Mouse (Mus musculus): ENCODE measurements around the gene Pgpep1l. TPM values are rescaled to one million over a fixed set of nuclear protein-coding genes. Genes with fewer than 3 reads are reported as not detected.

Gene Pgpep1l
- total RNA-seq, 2 experiments from 2014 or later: not detected

- ATAC-seq (replicated peaks; ENCODE audit: low FRiP score, low TSS enrichment, poor library complexity, severe bottlenecking): no peak
Observed at GRCm38 (mm10) chr7:68227021-68227420, 37.0 kb downstream of the Pgpep1l start.

- ATAC-seq (replicated peaks; ENCODE audit: low FRiP score, low TSS enrichment, poor library complexity, severe bottlenecking): no peak; the same call in 1 of the 2 replicates
Observed at GRCm38 (mm10) chr7:68225427-68226054, 38.5 kb downstream of the Pgpep1l start.

DNA sequence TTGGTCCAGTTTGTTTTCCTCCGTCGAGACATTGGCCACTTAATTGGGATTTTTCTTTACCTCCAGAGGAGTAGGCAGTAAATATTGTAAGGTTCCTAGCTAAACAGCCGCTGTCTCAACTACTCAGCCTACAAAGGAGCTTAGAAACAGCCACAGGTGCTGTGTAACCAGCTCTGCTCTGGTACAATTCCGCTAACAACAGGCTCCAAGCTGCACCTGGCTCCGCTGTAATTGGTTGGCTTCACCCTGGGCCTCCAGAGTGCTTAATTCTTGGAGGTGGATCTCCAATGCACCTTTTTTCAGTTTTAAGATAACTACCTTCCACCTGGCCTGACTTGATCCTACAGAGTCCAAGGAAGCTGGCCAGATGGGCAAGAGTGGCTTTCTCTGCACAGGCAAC lies 40.0 kb downstream of the Pgpep1l start:
- no peak for ATAC-seq (replicated peaks; ENCODE audit: low FRiP score, low TSS enrichment, poor library complexity, severe bottlenecking)

DNA sequence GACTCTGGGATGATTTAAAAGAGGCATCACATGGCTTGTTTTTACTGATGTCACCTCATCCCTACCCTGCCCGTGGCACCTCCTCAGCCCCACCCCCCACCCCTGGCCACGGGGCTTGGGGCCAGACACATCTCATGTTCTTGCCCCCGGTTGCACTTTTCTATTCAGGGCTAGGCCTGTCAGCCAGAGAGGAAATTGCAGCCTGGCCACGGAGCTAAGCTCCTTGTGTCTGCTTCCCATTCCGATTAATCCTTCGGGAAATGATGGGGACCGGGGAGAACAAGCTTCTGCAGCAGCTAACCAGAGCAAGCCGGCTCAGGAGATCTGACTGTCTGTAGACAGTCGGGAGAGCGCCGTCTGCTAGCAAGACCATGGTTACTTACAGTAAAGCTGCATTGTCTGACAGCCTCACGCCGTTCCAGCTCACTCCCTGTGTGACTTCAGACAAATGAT lies 40.7 kb downstream of the Pgpep1l start:
- ATAC-seq (replicated peaks; ENCODE audit: low FRiP score, low TSS enrichment, poor library complexity, severe bottlenecking): no peak

- ATAC-seq (replicated peaks; ENCODE audit: low FRiP score, low TSS enrichment, poor library complexity, severe bottlenecking): no peak
Observed at GRCm38 (mm10) chr7:68221677-68222230, 42.3 kb downstream of the Pgpep1l start.

GRCm38 (mm10) chr7:68218879-68219278 lies 45.2 kb downstream of the Pgpep1l start:
- no peak for ATAC-seq (replicated peaks; ENCODE audit: low FRiP score, low TSS enrichment, poor library complexity, severe bottlenecking)

DNA sequence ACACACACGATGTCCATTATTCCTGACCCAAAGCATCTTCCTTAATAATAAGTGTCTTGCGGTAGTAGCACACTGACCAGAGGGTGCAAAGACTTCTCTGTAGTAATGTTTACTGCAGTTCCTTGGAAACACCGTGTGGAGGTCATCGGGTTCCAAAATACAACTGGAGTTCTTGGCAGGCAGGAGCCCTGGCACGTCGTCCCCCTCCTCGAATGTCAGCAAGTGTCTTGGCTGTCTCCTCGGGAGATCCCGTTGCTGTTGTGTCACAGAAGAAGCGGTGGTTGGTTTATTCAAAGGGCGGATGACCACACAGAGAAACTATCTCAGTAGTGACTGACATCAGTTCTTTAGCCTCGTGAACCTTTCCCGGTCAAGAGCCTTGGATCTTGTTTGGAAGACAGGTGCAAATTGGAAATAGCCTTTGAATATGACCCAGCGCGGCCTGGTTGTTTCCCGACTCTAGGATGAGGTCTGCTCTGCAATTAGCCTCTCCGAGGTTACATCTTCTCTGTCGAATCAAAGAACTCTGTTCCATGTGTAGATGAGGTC lies 48.4 kb downstream of the Pgpep1l start:
- ATAC-seq (replicated peaks; ENCODE audit: low FRiP score, low TSS enrichment, poor library complexity, severe bottlenecking): no peak

DNA sequence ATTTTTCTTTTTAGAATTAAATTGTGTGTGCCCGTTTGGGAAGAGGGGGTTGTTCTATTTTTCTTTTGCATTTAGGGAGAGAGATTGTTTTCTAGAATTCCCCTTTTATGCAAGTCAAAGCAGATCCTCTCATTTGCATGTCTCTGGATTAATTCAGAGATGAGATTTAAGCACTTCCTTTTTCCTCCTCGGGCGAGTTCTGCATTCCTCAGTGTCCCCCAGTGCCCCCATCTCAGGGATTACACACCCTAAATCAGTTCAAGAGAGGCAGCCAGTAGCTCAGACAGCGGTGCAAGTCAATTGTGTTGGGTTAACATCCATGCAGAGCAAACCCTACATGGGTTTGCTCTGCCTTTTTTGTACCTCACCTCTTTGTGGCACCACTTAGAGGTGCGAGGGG lies 50.2 kb downstream of the Pgpep1l start:
- ATAC-seq (replicated peaks; ENCODE audit: low FRiP score, low TSS enrichment, poor library complexity, severe bottlenecking): no peak

DNA sequence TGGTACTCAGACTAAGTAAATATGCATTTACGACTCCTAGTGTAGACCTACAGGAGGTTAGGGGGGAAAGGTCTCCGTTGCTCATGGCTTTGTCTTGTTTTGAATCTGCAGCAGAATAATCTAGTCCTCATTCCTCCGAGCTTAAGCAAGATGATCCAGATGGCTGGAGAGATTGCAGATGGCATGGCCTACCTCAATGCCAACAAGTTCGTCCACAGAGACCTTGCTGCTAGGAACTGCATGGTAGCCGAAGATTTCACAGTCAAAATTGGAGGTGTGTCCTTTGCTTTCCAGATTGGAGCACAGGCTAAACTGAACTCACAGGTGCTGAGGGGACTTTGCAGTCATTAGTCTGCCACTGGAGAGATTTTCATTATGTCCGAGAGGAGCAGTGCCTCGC lies 52.1 kb downstream of the Pgpep1l start:
- ATAC-seq (replicated peaks; ENCODE audit: low FRiP score, low TSS enrichment, poor library complexity, severe bottlenecking): no peak

DNA sequence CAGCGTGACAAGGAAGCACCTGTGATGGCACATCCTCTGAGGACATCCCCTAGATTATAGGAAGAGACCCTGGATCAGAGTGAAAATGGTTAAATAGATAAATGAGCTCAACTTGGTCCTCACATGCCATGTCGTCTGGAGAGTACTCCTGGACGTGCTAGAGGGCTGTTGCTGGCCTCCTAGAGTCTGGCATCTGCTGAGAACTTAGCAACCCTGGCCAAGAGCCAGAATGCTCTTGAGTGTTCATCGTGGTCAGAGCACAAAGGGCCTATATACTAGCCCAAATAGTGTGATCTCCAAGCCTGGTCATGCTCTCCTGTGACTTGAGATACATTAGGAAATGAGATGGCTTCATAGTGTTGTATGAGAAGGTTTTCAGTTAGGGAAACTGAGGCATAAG lies 53.6 kb downstream of the Pgpep1l start:
- no peak for ATAC-seq (replicated peaks; ENCODE audit: low FRiP score, low TSS enrichment, poor library complexity, severe bottlenecking)

GRCm38 (mm10) chr7:68209039-68209438 lies 55.0 kb downstream of the Pgpep1l start:
- no peak for ATAC-seq (replicated peaks; ENCODE audit: low FRiP score, low TSS enrichment, poor library complexity, severe bottlenecking)

DNA sequence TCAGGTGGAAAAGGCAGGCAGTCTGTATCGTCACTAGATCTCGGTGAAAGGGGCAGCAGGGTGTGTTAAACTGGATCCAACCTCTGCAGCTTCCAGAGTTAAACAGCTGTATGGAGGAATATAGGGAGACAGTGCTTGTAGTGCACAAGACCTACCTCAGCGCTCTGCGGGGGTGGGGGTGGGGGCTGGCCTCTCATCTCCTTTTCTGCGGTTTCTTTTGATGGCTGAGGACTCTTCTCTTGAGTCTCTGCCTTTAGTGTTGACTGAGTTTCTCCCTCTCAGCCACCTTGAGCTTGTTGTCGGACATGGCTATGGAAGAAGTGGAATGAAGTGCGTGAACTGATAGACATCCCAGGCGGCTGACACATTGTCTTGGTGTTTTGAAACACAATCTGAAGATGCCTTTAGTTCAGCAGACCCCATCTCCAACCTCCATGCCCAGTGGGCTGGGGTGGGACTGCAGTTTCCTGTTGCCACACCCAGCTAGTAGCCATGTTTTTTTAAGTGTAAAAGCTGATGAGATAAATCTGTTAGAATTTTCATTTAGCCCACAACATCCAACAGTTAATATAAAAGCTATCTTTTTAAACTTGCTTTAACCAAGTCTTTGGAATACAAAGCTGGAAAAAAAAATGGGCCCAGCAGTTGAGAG lies 58.1 kb downstream of the Pgpep1l start:
- no peak for ATAC-seq (replicated peaks; ENCODE audit: low FRiP score, low TSS enrichment, poor library complexity, severe bottlenecking)

- peak; percentile 65; the same call in 1 of the 2 replicates for ATAC-seq (replicated peaks; ENCODE audit: low FRiP score, low TSS enrichment, poor library complexity, severe bottlenecking)
Observed at GRCm38 (mm10) chr7:68199609-68200008, 64.4 kb downstream of the Pgpep1l start.

DNA sequence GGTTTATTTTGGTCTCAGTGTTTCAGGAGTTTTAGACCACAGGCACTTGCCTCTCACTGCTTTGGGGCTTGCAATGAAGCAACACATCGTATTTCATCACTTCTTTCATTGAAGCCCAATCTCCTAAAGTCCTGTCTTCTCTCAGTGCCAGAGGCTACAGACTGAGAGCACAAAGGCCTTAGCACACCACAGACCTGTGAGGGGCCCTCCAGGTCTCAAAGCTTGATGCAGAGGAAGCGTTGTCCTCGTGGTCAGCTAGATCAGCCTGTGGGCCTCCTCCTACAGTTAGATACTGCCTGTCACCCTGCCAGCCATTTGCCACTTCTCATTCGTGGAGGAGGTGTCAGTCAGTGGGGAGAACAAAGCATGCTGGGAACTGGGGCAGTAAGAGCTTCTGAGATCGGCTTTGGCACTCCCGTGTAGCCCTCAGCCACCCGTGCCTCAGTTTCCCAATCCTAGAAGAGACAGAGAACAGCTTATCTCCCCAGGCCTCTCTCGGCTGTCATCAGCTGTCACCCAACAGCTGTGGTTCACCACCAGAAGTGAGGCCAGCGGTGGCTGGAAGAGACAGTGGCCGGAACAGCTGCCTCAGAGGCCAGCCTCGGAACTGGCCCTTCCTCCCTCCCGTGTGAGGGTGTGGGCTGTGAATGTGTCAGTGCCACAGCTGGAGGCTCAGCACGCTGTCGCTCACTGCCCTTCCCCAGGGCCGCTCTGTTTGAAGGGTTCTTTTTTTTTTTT lies 69.9 kb downstream of the Pgpep1l start:
- no peak for ATAC-seq (replicated peaks; ENCODE audit: low FRiP score, low TSS enrichment, poor library complexity, severe bottlenecking)

DNA sequence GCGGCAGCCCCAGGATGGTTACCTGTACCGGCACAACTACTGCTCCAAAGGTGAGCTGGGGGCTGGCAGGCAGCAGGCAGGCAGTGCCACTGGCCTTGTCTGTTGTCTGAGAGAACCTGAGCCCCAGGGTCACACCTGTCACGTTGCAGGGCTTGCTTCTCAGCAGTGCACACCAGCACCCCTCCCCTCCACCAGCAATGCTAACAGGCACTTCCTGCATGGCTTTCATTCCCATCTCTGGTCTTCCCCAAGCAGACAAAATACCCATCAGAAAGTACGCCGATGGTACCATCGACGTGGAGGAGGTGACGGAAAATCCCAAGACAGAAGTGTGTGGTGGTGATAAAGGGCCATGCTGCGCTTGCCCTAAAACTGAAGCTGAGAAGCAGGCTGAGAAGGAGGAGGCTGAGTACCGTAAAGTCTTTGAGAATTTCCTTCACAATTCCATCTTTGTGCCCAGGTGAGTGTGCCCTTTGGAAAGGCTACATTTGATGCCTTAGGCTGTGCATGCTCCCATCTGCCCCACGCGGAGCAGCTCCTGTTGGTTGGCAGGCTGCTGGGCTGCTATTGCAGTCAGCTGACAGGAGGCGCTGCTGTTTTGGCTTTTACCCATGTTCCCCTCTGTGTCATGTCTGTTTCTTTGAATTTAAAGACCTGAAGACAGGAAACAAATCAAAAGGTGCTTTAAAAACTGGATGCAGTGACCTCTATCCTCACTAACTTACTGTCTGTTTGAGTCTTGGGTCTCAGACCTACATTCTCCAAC lies 74.2 kb downstream of the Pgpep1l start:
- ATAC-seq (replicated peaks; ENCODE audit: low FRiP score, low TSS enrichment, poor library complexity, severe bottlenecking): peak; percentile 36

DNA sequence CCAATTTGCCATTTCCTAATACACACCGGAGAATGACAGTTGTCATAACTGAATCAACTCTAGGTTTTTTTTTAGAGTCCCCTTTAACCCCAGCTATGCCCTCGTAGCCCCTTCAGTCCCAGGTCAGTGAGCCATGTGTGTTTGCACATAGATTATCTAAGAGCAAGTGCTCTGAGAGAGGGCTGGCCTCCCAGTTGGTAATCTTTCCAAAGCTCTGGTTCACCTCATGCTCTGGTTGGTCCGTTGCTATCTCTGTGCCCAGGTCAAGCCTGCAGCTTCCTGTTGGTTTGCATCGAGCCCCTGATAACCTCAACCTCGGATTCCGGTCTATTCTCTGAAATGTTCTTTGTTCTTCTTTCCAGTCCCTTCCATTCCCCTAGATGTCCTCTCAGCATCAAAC lies 74.8 kb downstream of the Pgpep1l start:
- ATAC-seq (replicated peaks; ENCODE audit: low FRiP score, low TSS enrichment, poor library complexity, severe bottlenecking): peak; percentile 91
